Mouse (Mus musculus) macrophage (primary cell): ENCODE data around the gene A830031A19Rik. TPM values are rescaled to one million over a fixed set of nuclear protein-coding genes. Genes with fewer than 3 reads are reported as not detected.
A peak's percentile ranks its signal among the peaks of the same experiment; 100 is the strongest.

ENCODE experiments used
- H3K27ac ChIP-seq: fragments of 350-480 bp; formaldehyde crosslinking; 2 replicates; pipeline ENCODE4 v1.9.0; 2021
- H3K36me3 ChIP-seq: fragments of 350-480 bp; formaldehyde crosslinking; 2 replicates; pipeline ENCODE4 v1.9.0; 2021; ENCODE audit errors: inconsistent target
- H3K4me3 ChIP-seq: fragments of 350-480 bp; formaldehyde crosslinking; 2 replicates; pipeline ENCODE4 v1.9.0; 2021; ENCODE audit errors: inconsistent target
- H3K79me2 ChIP-seq: fragments of 350-480 bp; formaldehyde crosslinking; 2 replicates; pipeline ENCODE4 v1.9.0; 2021; ENCODE audit errors: inconsistent target
- WGBS: methylation state at CpG from one replicate; pipeline ENCODE4 v1.1.7; 2026; ENCODE audit warnings: inconsistent platforms; ENCODE audit not compliant: missing documents; 5-methylcytosine and 5-hydroxymethylcytosine counted together
- polyA plus RNA-seq: library from polyadenylated mRNA; stranded (reverse); fragments of 250-400 nt; gene quantifications from 3 replicates; pipeline ENCODE4 v1.2.4, GENCODE M21; 2018; ENCODE audit warnings: inconsistent platforms

The A830031A19Rik gene
- polyA plus RNA-seq, 1 experiment from 2014 or later = not detected

DNA sequence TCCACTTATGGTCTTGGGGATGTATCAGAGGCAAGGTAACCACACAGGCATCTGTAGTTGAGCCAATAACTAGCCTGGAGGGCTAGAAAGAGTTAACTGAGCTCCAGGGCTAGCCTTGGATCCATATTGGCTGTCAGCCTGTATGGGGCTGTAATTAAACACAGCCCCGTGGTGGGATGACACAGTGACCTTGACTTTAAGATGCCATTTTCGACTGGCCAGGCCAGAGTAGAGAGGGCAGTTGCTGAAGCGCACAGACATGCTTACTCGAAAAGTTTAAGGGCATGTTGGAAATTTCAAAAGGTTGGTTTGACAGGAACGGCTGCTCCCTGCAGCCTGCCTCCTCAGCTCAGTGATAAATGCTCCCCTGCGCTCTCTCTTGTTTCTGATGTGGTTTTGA lies 11.1 kb upstream of the A830031A19Rik start:
- H3K27ac ChIP-seq = no peak overlapping the region
- H3K36me3 ChIP-seq = no peaks in the 10 kb centered on the region
- no peaks in the 10 kb centered on the region for H3K79me2 ChIP-seq
- no peak overlapping the region for H3K4me3 ChIP-seq
- 82% methylated on average over 6 of the region's 6 CpGs for WGBS

DNA sequence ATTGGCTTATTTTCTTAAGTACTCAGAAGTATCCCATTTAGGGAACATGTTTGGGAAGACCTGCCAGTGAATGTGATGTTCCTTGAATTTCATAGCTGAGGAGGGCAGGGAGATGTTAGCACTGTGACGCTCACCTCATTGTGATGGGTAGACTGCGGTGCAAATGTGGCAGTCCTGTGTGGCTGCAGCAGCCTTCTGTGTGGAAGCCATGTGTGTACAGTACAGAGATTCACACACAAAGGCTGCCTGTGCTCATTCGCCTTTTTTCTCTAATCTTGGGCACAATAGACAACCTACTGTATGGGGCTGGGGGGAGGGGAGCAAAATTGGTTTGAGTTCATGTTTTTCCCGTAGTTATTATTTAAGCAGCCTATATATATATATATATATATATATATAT lies 9.7 kb upstream of the A830031A19Rik start:
- H3K27ac ChIP-seq = no peak overlapping the region
- WGBS = 100% methylated on average over 3 of the region's 4 CpGs
- H3K79me2 ChIP-seq = no peaks in the 10 kb centered on the region
- H3K4me3 ChIP-seq = no peak overlapping the region
- H3K36me3 ChIP-seq = no peaks in the 10 kb centered on the region

- 48% methylated on average over 3 of the region's 3 CpGs for WGBS
- Histone ChIP-seq H3K27ac (no peak overlapping the region), H3K79me2 (no peaks in the 10 kb centered on the region), H3K36me3 (no peaks in the 10 kb centered on the region), H3K4me3 (no peak overlapping the region)
Measured at GRCm38 (mm10) chr11:24084077-24084476, 9.2 kb upstream of the A830031A19Rik start.

DNA sequence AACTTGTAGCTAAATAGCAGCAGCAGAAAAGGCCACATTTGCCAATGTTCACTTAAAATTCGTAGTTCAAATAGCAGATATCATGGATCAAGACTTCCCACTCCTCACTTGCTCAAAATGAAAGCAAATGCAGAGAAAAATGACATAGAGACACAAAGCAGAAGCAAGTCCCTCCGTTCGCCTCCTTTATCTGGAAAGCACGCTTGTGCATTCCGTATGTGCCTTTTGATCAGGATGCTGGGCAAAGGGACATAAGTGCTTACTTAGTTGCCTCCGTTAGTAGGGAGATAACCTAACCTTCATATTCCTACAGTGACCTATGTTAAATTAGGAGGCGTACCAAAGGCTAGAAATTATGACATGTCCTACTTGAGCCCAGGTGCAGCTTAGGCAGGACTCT lies 8.6 kb upstream of the A830031A19Rik start:
- 53% methylated on average over 7 of the region's 7 CpGs for WGBS

GRCm38 (mm10) chr11:24083076-24083405 lies 8.2 kb upstream of the A830031A19Rik start:
- H3K4me3 ChIP-seq = no peak overlapping the region
- H3K79me2 ChIP-seq = no peaks in the 10 kb centered on the region
- H3K27ac ChIP-seq = no peak overlapping the region
- WGBS = 45% methylated on average over 1 of the region's 1 CpGs
- H3K36me3 ChIP-seq = no peaks in the 10 kb centered on the region

More for the DNA sequence above, 8.6 kb upstream of the A830031A19Rik start:
- no peaks in the 10 kb centered on the region for H3K79me2 ChIP-seq
- H3K4me3 ChIP-seq = no peak overlapping the region
- no peaks in the 10 kb centered on the region for H3K36me3 ChIP-seq
- H3K27ac ChIP-seq = no peak overlapping the region

DNA sequence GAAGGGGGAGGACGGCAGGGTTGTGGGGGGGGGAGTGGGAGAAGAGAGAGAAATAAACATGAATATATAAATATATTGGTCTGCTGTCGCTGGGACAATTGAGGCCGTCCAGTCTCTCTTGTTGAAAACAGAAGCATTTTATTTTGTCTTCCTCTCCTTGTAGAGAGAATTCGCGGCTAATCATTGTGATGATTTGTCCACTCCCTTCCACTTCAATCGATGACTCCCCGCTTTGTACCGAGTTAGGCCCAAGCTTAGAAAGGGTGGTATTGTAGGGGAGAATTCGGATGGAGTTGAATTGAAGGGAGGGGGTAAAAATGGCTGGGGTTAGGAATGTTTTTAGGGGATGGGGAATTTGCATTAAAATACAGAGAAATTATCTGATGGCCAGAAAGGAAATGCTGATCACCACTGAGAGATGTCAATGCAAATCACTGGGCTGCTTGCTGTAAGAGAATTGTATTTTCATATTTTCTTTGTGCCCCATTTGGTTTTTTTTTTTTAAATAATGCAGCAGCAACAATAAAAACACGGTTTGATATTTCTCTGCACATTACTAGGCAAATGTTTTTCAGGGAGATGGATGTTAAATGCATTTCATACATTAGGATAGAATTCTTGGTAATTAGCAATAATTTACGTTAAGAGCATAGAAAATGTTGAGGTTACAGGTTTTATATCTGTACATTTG lies 7.7 kb upstream of the A830031A19Rik start:
- Histone ChIP-seq H3K4me3 (no peak overlapping the region), H3K36me3 (no peaks in the 10 kb centered on the region), H3K79me2 (no peaks in the 10 kb centered on the region), H3K27ac (no peak overlapping the region)
- 39% methylated on average over 11 of the region's 11 CpGs for WGBS

GRCm38 (mm10) chr11:24081687-24082384 lies 7.0 kb upstream of the A830031A19Rik start:
- Histone ChIP-seq H3K79me2 (no peaks in the 10 kb centered on the region), H3K4me3 (peak overlapping the region; percentile 28), H3K27ac (no peak overlapping the region), H3K36me3 (no peaks in the 10 kb centered on the region)
- WGBS = 2% methylated on average over 42 of the region's 43 CpGs

- H3K27ac ChIP-seq = no peak overlapping the region
- WGBS = under 1% methylated on average over 35 of the region's 35 CpGs
- H3K4me3 ChIP-seq = peak overlapping the region; percentile 28
- no peaks in the 10 kb centered on the region for H3K36me3 ChIP-seq
- no peaks in the 10 kb centered on the region for H3K79me2 ChIP-seq
Measured at GRCm38 (mm10) chr11:24081016-24081686, 6.3 kb upstream of the A830031A19Rik start.

GRCm38 (mm10) chr11:24080541-24080940 lies 5.7 kb upstream of the A830031A19Rik start:
- H3K4me3 ChIP-seq = peak overlapping the region; percentile 28; the same call in 1 of the 2 replicates
- H3K36me3 ChIP-seq = no peaks in the 10 kb centered on the region
- 0% methylated on average over 14 of the region's 30 CpGs for WGBS
- H3K79me2 ChIP-seq = no peaks in the 10 kb centered on the region
- H3K27ac ChIP-seq = no peak overlapping the region

DNA sequence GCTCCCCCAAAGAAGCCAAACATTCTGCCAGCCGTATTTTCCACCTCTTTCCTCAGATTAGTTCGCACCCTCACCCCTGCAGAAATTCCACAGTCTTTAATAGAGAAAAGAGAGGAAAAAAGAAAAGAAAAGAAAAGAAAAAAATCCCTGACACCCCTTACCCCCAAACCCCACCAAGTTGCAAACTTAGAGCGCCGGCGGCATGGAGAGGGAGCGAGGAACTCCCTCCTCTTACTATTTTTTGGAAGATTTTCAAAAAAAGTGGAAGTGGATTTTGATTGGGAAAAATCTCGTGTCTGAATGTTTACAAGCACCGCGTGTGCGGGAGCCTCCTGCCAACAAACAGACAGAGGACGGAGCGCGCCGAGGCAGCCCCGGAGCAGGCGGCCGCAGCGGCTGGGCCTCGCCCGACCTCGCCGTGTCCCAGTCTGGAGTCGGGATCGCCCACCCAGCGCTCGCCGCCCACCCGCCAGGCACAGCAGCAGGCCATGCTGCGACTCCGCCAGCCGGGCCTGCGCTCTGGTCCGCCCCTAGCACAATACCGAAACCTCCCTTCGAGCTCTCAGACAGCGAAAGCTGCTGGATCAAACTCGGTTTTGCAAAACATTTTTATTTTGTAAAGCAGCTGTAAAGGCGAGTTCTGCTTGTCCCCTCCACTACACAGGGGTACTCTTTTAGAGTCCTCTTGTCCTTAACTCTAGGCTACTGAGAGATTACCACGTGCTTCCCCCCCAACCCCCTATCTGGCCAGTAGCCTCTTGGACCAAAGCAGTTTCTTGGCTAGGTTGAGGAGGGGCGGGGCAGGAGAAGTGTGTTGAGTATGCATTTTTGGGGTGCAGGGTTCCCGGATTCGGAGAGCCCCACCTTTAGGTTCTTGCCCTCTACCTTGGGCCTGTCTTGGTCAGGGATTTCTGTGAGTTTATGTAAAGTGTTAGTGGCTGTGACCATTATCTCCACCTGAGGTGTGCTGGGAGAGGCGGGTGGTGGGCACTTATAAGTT lies 4.8 kb upstream of the A830031A19Rik start:
- Histone ChIP-seq H3K27ac (no peak overlapping the region), H3K36me3 (no peaks in the 10 kb centered on the region), H3K79me2 (no peaks in the 10 kb centered on the region), H3K4me3 (peak overlapping the region; percentile 20)
- under 1% methylated on average over 42 of the region's 43 CpGs for WGBS

GRCm38 (mm10) chr11:24078706-24079316 lies 4.0 kb upstream of the A830031A19Rik start:
- H3K36me3 ChIP-seq = no peaks in the 10 kb centered on the region
- no peak overlapping the region for H3K27ac ChIP-seq
- 1% methylated on average over 38 of the region's 38 CpGs for WGBS
- peak overlapping the region; percentile 9; the same call in 1 of the 2 replicates for H3K4me3 ChIP-seq
- no peaks in the 10 kb centered on the region for H3K79me2 ChIP-seq

GRCm38 (mm10) chr11:24077795-24078705 lies 3.2 kb upstream of the A830031A19Rik start, which contains the start of gene Bcl11a:
Bcl11a (plus strand) TSS chr11:24078056.
- 1% methylated on average over 37 of the region's 51 CpGs for WGBS
- Histone ChIP-seq H3K4me3 (peak within 1 kb of the TSS; percentile 58), H3K27ac (no peak within 1 kb of the TSS), H3K36me3 (no peaks in the 10 kb centered on the region), H3K79me2 (no peaks in the 10 kb centered on the region)
